Mouse (Mus musculus): ENCODE data around the gene Btnl2.
"Not testable (repeated sequence)": the region's sequence is repeated elsewhere in the genome, so short reads cannot be mapped to it uniquely, and the experiment has no call there.

Gene Btnl2

DNA sequence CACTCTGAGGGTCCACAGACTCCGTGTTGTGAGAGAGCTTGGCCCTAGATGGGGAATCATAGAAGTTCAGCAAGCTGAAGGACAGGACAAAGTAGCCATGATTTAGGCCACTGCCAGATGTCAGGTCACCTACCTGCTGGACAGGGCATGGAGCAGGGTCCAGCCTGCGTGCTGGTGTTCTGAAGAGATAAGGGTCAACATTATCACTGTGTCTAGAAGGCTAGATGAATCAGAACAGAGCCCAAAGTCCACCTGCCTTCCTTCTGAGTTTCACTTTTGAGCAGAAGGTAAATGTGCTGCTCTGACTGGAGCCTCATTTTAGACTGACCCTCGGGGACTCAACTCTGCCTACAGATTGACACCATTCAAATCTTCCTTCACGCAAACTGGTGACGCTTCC lies at the start of gene Btnl2:
Btnl2 (plus strand) TSS at position 284 of the 400 bp plus-strand sequence.
- no peak for DNase-seq (ENCODE audit: low read depth, low spot score)

DNA sequence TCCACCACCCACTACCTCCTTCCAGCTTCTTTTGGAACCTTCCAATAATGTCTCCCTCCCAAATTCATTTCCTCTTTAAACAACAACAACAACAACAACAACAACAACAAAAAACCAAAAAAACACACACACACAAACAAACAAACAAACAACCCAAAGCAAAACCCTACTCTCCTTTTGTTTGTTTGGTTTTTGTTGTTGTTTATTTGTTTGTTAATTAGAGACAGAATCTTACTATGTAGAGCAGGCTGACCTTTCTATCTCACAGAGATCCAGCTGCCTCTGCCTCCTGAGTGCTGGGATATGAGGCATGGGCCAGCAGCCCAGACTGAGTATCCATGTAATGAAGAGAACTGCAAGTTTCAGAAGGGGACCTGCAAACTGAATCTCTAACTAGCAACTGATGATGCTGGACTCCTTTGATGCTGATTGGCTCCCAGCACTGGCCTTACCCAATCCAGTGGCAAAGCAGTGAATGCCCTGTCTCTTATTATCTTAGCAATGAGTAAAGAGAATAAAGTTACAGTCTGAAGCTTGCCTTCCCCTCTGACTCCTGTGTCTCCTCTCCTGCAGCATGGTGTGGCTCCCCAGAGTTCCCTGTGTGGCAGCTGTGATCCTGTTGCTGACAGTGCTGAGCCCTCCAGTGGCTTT lies 49.1 kb upstream of the Btnl2 start, which contains the start of gene H2-Eb1:
H2-Eb1 (plus strand) TSS at position 488 of the 651 bp plus-strand sequence.
- DNase-seq (ENCODE audit: low read depth, low spot score): peak; percentile 88

DNA sequence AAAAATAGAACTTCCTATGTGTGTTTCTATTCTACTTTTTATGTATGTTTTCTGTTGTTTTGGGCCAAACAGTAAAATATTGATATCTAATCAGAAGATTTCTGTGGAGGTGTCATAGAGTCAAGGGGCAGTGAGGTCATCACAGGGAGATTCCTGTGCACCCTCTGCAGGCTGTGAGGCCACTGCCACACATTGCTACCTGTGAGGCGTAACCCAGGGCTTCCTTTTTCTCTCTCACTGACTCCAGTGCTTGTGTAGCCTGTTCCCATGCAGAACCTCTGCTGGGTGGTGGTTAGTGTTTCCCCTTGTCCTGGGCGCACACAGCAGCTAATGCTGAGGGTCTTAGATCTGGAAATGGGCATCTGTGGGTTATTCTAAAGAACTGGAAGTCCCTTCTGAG lies 48.2 kb upstream of the Btnl2 start:
- no peak for DNase-seq (ENCODE audit: low read depth, low spot score)

DNA sequence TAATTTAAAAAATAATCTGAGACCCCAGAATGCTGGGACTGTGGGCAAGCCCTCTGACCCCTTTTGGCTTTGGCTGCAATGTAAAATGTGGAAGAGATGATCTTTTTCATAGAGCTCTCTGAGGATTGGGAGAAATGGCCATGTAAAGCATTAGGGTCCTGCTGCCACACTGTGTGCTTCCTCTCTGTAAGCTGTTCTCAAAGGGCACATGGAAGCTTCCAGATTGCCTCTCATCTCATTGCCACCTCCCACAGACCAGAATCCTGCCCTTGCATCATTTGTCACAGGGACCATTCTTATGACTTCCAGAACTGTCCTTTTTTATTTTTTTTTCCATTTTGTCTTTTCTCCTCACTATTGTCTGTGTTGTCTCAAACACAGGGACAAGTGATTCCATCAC lies 47.4 kb upstream of the Btnl2 start:
- DNase-seq (ENCODE audit: low read depth, low spot score): no peak

DNA sequence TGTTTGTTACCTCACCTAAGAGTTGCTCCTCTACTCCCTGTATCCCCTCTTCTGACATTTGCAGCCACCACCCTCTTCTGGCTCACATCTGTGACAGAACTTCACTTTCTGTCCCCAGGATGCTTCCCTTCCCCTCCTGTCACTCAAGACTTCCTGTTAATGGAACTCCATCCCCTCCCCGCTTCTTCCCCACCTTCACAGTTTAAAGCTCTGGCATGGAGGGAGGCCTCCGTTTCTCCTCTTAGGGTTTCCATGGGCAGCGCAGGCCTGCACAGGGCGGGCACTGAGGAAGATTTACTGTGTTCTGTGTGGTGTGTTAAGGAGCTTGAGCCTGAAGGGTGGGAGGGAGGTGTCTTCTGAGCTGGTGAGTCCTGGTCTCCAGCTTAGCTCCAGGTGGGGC lies 46.5 kb upstream of the Btnl2 start:
- DNase-seq (ENCODE audit: low read depth, low spot score): no peak

DNA sequence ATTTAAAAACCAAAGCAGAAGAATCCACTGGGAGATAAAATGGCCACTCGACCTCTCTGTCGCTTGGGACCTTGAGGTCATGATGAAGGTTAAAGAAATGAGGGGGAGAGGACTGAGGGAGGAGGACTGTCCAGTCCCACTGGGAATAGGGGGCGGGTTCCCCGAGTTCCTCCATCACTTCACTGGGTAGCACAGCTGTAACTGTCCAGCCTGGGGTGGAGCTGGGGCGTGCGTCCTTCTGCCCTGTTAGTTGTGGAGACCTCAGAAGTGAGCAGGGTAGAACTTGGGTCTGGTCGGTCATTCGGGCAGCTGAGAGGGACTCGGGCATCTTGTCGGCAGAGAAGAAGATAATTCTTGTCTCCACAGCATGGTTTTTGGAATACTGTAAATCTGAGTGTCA lies 45.4 kb upstream of the Btnl2 start:
- no peak for DNase-seq (ENCODE audit: low read depth, low spot score)

DNA sequence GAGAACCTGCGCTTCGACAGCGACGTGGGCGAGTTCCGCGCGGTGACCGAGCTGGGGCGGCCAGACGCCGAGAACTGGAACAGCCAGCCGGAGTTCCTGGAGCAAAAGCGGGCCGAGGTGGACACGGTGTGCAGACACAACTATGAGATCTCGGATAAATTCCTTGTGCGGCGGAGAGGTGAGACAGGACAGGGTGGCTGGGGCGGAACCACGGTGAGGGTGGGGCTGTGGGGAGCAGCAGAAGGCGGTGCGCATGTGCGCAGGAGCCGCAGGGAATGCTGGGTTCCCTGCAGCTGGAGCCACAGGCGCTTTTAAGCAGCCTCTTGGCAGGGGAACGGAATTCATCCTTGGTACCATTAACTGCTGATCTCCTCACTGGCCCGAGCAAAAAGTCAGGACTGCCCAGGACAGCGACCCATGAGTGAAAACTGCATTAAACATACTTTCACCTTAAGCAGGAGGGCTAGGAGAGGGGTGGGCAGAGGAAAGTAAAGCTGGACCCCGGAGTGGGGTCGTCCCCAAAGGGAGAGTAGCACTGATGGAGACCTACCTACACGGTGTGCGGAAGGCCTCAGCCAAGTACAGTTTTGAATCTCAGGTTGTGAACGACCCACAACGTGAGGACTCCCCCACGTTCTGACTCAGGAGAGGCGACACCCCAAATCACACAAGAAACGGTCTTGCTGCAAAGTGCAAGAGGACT lies 44.8 kb upstream of the Btnl2 start:
- peak; percentile 76 for DNase-seq (ENCODE audit: low read depth, low spot score)

DNA sequence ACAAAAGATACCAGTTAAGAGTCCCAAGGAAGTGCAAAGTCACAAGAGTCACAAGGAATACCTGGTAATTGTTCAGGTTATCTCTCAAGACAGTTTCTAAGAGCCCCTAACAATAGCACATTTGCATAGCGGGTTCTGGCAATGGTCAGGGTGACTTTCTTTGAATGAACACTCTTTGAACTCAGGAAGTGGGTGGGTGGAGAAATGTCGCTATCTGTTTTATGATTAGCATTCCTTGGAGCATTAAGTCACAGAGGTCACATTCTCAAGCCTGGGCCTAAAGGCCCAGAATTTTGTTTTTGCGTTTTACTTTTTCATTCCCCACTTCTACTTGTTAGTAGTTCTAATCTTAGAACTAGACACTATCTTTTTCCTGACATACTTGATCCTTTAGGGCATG lies 44.1 kb upstream of the Btnl2 start:
- DNase-seq (ENCODE audit: low read depth, low spot score): not testable (repeated sequence)

DNA sequence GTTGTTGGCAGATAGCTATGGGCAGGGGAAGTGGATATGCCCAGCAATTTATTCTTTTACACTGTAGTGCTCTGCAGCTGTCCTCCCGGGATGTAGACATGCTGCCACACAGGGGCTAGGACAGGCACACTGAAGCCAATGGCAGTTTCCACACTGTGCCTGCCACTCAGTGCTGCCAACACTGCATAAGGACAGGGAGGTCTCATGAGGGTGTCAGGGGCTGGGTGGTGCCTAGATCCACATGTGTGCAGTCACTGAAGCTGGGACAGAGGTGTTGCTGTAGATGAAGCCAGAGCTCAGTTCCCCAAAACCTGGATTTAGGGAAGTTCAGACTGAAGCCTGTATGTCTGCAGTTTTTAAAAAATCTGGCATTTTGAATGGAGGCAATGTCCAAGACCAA lies 42.4 kb upstream of the Btnl2 start:
- DNase-seq (ENCODE audit: low read depth, low spot score): no peak

DNA sequence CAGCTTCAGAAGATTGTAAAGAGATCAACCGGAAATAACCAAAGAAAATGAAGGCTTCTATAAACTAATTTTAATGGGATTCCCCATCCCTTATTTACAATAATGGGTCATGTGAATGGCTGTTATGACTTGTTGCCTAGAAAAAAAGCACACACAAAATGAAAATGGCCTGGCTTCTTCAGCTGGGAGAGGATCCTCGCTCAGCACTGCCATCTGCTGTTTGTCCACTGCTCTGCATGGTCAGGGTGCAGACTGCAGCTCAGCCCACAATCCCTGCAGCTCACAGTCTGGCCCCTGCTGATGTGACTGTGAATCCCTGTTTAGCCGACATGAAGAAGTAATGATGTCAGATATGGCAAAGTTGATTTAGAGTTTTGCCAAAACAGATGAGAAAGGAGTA lies 41.2 kb upstream of the Btnl2 start:
- peak; percentile 77 for DNase-seq (ENCODE audit: low read depth, low spot score)

DNA sequence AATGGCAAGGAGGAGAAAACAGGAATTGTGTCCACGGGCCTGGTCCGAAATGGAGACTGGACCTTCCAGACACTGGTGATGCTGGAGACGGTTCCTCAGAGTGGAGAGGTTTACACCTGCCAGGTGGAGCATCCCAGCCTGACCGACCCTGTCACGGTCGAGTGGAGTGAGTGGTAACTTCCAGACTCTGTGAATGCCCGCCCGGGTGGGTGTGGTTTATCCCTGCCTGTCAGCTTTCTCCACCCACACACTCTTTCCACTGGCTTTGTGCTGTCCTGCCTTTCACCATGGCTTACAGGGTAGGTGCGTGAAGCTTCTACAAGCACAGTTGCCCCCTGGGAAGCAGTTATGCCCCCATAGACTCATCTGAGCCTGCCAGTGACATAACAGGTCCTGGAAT lies 40.3 kb upstream of the Btnl2 start:
- DNase-seq (ENCODE audit: low read depth, low spot score): no peak

DNA sequence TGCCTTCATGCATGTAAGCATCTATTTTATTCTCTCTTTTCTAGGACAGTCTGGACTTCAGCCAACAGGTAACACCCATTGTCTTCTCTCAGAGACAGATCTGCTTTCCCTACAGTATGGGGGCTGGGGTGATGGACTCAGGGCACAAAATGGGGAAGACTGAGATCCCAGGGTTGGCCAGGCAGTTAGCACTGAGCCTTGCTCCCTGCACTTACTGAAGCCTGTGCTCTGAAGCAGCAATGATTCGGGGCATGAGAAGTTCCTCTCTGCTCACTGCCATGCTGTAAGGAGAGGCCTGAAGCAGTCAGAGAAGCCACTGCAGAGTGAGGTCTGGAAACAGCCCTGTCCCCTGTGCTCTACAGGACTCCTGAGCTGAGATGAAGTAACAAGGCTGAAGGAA lies 39.1 kb upstream of the Btnl2 start:
- DNase-seq (ENCODE audit: low read depth, low spot score): no peak

DNA sequence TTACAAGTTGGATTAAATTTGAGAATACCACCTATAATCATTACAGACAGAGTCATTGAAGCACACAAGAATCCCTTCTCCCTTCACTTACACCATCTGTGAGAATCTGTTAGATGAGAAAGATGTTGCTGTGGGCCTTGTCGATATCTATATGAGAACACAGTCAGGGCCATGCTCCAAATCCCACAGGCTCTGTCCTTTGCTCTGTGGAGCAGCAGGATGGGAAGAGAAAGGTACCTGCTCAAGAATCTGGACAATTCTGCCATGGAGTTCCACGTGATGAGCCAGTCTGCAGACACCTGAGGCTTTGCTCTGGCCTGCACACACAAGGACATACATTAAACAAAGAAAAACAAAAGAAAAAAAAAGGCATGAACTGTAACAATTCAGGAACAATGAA lies 37.9 kb upstream of the Btnl2 start:
- no peak for DNase-seq (ENCODE audit: low read depth, low spot score)

DNA sequence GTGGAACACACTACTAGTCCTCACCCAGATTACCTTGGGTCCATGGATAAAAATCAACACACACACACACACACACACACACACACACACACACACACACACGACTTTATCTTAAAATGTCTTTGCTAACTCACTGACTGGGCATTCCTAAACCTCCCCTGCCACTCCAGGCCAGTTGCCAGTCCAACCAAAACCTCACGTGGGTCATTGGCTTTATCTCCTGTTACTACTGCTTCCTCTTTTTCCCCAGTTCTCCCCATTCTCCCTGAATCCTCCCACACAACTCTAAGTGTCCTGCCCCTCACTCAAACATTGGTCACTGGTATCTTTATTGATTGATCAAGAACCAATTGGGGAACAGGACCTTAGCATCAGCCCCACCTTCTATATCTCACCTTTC lies 37.3 kb upstream of the Btnl2 start:
- no peak for DNase-seq (ENCODE audit: low read depth, low spot score)

DNA sequence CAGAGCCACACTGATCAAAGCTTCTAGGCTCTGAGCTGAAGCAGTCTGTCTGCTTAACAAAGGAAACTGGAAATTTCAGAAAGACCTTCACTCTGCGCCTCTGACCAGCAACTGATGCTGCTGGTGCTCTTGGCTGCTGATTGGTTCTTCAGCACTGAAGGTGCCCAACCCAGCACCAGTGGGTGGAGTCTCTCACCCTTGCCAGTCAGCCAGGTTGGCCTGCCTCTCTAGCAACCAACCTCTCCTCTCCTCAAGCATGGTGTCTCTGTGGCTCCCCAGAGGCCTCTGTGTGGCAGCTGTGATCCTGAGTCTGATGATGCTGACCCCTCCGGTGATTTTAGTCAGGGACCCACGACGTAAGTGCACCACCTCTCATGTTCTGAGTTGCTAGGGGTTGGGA lies 29.2 kb upstream of the Btnl2 start, which contains the start of gene H2-Eb2:
H2-Eb2 (plus strand) TSS at position 230 of the 400 bp plus-strand sequence.
- no peak for DNase-seq (ENCODE audit: low read depth, low spot score)

DNA sequence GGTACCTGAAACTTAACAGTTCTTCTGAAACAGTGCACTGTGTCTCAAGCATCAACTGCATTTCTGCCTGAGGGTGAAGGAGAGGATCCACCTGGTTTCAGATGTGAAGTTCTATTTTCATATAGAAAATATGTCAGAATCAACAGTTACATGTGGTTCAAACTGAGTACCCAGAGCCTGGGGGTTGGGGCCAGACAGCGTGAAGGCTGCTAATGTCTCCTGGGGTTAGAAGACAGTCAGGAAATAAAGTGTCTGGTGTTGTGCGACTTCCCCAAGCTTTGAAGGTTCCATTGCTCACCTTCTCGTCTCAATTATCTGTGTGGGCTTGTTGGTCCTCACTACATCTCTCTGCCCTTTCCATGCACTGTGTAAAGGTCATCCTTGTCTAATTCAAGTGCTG lies 28.2 kb upstream of the Btnl2 start:
- no peak for DNase-seq (ENCODE audit: low read depth, low spot score)

DNA sequence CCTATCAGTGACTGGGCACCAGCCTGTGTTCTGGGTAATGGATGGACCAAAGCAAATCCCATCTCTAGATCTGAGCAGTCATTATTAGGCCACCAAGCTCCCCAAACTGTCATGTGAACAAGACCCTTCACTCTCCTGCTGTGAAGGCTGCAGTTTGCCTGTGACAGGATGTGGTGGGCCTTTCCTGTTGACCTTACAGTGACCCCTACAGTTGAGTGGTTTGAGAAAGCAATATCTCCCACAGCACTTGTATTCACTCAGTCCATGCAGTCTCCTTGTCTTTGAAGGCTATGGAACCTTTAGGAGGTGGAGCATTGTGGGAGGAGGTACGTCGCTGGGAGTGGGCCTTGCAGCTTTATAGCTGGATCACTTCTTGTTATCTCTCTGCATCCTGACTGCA lies 24.8 kb upstream of the Btnl2 start:
- peak; percentile 47 for DNase-seq (ENCODE audit: low read depth, low spot score)

DNA sequence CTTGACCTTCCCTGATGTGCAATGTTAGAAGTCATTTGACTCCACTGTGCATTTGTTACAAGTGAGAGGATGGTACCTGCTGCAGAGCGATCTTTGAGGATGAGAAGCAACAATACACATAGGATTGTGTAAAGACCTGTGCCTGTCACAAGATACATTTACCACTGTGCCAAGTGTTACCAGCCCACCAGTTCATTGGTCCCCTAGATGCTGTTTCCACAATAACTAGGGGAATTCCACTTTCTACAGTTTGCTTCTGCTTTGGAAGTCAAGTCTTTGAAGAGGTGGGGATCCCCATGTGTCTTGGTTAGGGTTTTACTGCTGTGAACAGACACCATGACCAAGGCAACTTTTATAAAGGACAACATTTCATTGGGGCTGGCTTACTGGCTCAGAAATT lies 23.4 kb upstream of the Btnl2 start:
- DNase-seq (ENCODE audit: low read depth, low spot score): no peak

DNA sequence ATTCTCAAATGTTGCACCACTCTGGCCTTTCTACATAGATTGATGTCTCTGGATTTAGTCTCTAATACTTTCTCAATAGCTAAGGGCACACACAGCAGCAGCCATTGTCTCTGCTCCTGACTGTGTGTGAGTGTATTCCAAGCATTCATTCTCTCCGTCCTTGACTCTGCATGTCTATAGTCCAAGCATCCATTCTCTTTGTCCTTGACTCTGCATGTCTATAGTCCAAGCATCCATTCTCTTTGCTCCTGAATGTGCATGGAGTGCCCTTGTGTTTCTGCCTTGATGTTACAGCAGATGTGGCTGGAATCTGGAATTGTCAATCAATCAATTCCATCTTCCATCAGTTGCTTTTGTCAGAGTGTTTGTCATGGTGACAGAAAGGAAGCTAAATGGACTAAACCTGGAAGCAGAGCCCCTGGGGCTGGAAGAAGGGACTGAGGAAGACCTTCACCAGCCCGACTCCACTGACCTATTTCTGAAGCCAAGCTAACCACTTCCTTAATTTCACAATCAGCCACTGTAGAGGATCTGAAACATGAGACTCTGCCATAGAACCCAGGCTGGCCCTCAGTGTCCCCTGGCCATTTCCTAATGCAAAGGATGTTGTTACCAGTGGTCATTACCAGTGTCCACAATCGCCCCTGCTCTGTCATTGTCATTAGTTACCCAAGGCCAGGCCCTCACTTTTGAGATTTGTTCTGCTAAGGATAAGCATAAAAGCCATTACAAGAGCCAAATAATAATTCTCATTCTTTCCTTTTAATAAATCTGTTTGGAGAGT lies 13.8 kb upstream of the Btnl2 start:
- DNase-seq (ENCODE audit: low read depth, low spot score): no peak

DNA sequence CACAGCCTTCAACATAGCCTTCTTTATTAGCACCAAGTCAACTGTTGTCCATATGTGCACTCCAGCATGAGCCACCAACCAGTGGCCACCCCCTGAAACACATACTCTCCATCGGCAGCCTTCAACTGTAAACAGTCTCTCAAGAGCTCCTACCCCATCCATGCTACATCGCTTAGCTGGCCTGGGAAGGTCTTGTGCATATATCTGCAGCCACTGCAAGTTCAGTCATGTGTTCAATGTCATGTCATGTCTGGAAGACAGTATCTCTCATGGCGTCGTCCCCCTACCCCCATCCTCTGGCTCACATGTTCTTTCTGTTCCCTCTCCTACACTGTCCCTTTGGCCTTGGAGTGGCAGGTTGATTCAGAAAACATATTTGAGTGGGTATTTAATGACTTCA lies 9.7 kb upstream of the Btnl2 start:
- DNase-seq (ENCODE audit: low read depth, low spot score): no peak

DNA sequence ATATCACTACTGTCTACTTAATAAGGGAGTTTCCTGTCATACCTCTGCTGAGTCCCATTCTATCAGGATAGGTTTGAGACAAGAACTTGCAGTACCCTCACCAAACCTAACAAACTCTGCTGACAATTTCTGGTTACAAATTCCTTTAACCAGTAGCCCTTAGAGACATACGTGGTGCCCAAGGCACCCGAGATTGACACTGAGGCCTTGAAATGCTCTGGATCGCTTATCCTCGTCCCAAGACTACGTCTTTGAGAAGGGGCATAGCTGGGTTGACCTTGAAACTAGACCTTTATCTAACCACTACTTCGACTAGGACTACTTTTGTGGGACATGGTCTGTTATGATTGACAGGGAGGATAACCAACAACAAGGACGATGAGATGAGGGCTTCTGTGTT lies 9.1 kb upstream of the Btnl2 start:
- DNase-seq (ENCODE audit: low read depth, low spot score): no peak

DNA sequence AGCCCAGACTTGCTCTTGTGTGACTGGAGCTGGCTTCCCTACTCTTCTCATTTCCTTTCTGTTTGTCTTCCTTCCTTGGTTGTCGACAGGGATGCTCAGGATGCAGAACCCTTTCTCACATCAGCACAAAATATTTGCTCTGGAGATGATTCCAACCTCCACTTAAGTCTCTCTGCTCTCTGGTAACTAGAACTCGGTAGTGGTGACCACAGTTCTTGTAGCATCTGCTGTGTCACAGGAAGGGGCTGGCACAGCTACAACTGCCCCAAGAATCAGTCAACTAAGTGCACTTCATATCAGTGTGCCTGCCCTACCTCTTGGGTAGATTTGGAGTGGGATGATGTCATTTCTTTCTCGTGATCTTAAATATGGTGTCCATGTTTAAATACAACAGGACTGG lies 8.6 kb upstream of the Btnl2 start:
- no peak for DNase-seq (ENCODE audit: low read depth, low spot score)
